Mouse (Mus musculus) megakaryocyte, adult 5-6 weeks (primary cell): ENCODE data around the gene Cpxcr1. TPM values are rescaled to one million over a fixed set of nuclear protein-coding genes. Genes with fewer than 3 reads are reported as not detected.

ENCODE experiments used
- ATAC-seq: 2 replicates; pipeline ENCODE4 v1.8.0; 2016; ENCODE audit warnings: mild to moderate bottlenecking, inconsistent platforms; ENCODE audit not compliant: poor library complexity, severe bottlenecking
- total RNA-seq, 2 experiments: library from RNA; stranded (forward) in 1 of 2; stranded (reverse) in 1 of 2; fragments of 153-499, 151-499 nt in 1 of 2; fragments of 221-1000, 200-1000 nt in 1 of 2; gene quantifications; 2 replicates each; pipeline versions ENCODE4 v1.2.3 to v1.2.4; 2015 to 2017

The Cpxcr1 gene
- total RNA-seq (2015) (not detected in 2 replicates), total RNA-seq (2017) (not detected in 2 replicates)

DNA sequence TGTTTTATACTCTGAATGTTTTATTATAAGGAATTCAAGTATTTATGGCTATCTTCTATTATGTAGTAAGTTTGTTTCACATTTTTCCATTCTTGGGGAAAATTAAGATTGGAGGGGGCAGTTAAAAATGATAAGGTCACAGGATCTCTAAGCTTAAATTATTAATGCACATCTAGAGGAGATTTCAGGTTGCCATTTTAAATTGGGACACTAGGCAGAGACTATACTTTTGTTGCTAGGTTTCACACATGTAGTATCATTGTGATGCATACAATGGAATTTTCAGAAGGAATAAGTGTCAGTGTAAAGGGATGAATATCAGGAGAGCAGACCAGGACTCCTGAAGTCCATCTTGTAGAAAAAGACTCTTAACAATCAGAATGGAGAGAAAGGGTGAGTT is at the start of gene Cpxcr1:
Gene Cpxcr1, plus strand, starts transcription at position 301 of the 400 bp plus-strand sequence.
- ATAC-seq, result no peak

Other genes with a start within 250 kb of the Cpxcr1 start
- not detected in 2 replicates for gene H2afb2, start 232.2 kb downstream of the Cpxcr1 start, total RNA-seq (2015)
- not detected in 2 replicates for gene H2afb2, start 232.2 kb downstream of the Cpxcr1 start, total RNA-seq (2017)